Mouse (Mus musculus) myocyte (in vitro differentiated cells): ENCODE data around the gene Plcb2.

Experiments
- CEBPB ChIP-seq: IDR thresholded peaks from 2 replicates; pipeline ENCODE4 v1.6.1; 2011; ENCODE audit warnings: mild to moderate bottlenecking, moderate library complexity; ENCODE audit not compliant: poor library complexity, insufficient read depth, severe bottlenecking
- E2F4 ChIP-seq: IDR thresholded peaks from one replicate; pipeline ENCODE4 v1.6.1; 2011; ENCODE audit warnings: mild to moderate bottlenecking, control low read depth, moderate library complexity; ENCODE audit not compliant: insufficient read depth
- MAX ChIP-seq: IDR thresholded peaks from one replicate; pipeline ENCODE4 v1.6.1; 2011; ENCODE audit warnings: low read depth, mild to moderate bottlenecking, control low read depth
- MYOD1 ChIP-seq, 3 experiments: IDR thresholded peaks; one replicate each; pipeline ENCODE4 v1.6.1; 2011; ENCODE audit warnings: control low read depth in 2 of 3, low read depth in 2 of 3, mild to moderate bottlenecking in 2 of 3, moderate library complexity in 1 of 3; ENCODE audit not compliant: insufficient read length in 2 of 3, control insufficient read depth in 1 of 3
- MYOG ChIP-seq, 3 experiments: IDR thresholded peaks; one replicate each; pipeline ENCODE4 v1.6.1; 2011; ENCODE audit warnings: control low read depth in 2 of 3, low read depth in 2 of 3, mild to moderate bottlenecking in 2 of 3; ENCODE audit not compliant: insufficient read length in 2 of 3, control insufficient read depth in 1 of 3, insufficient read depth in 1 of 3
- POLR2A ChIP-seq: IDR thresholded peaks from one replicate; pipeline ENCODE4 v1.6.1; 2011; ENCODE audit warnings: low read depth, mild to moderate bottlenecking, control low read depth, moderate library complexity; ENCODE audit not compliant: insufficient read length
- POLR2AphosphoS2 ChIP-seq: IDR thresholded peaks from one replicate; pipeline ENCODE4 v1.6.1; 2011; ENCODE audit warnings: low read depth, control low read depth; ENCODE audit not compliant: insufficient read length
- SRF ChIP-seq: IDR thresholded peaks from one replicate; pipeline ENCODE4 v1.6.1; 2011; ENCODE audit warnings: low read depth; ENCODE audit not compliant: control insufficient read depth, insufficient read length
- TCF12 ChIP-seq: IDR thresholded peaks from one replicate; pipeline ENCODE4 v1.6.1; 2011; ENCODE audit warnings: mild to moderate bottlenecking, control low read depth; ENCODE audit not compliant: poor library complexity, insufficient read depth, severe bottlenecking
- TCF3 ChIP-seq: IDR thresholded peaks from one replicate; pipeline ENCODE4 v1.6.1; 2011; ENCODE audit warnings: low read depth, control low read depth; ENCODE audit not compliant: insufficient read length
- USF1 ChIP-seq: IDR thresholded peaks from one replicate; pipeline ENCODE4 v1.6.1; 2011; ENCODE audit warnings: low read depth, mild to moderate bottlenecking, control low read depth, moderate library complexity

- no peak for TF ChIP-seq POLR2A
- TF ChIP-seq POLR2AphosphoS2: no peak
- TF ChIP-seq MYOD1 (IDR thresholded peaks at IDR 0.05; ENCODE audit: control insufficient read depth in 1 of 3, insufficient read length in 2 of 3, low read depth in 2 of 3): no peak
- TF ChIP-seq SRF: no peak
- TF ChIP-seq TCF12: no peak
- no peak for TF ChIP-seq MAX
- no peak for TF ChIP-seq E2F4
- no peak for TF ChIP-seq CEBPB
- no peak for TF ChIP-seq MYOG (IDR thresholded peaks at IDR 0.05; ENCODE audit: control insufficient read depth in 1 of 3, insufficient read depth in 1 of 3, insufficient read length in 2 of 3, low read depth in 2 of 3)
- TF ChIP-seq USF1: no peak
- no peak for TF ChIP-seq TCF3
Measured at GRCm38 (mm10) chr2:118744621-118745020, 16.4 kb upstream of the Plcb2 start.
